Mouse (Mus musculus) midbrain, embryonic 10.5 days (tissue): ENCODE results near the gene Stoml2. TPM values are rescaled to one million over a fixed set of nuclear protein-coding genes. Genes with fewer than 3 reads are reported as not detected.

ENCODE experiments used
- DNase-seq: peaks from one replicate; pipeline ENCODE4 v3.0.0-alpha.2; 2017; ENCODE audit warnings: low spot score
- H3K27ac ChIP-seq: fragments of 300-500 bp; sonication (generic); replicated peaks from 2 replicates; pipeline ENCODE4 v1.5.1; 2016; ENCODE audit warnings: mild to moderate bottlenecking
- H3K27me3 ChIP-seq: fragments of 300-500 bp; sonication (generic); 2 replicates; pipeline ENCODE4 v1.6.1; 2016; ENCODE audit warnings: low read depth, mild to moderate bottlenecking; ENCODE audit not compliant: poor library complexity, severe bottlenecking
- H3K36me3 ChIP-seq: fragments of 300-500 bp; sonication (generic); 2 replicates; pipeline ENCODE4 v1.6.1; 2016; ENCODE audit warnings: mild to moderate bottlenecking, moderate library complexity
- H3K4me1 ChIP-seq: fragments of 300-500 bp; sonication (generic); 2 replicates; pipeline ENCODE4 v1.6.1; 2016
- H3K4me3 ChIP-seq: fragments of 300-500 bp; sonication (generic); 2 replicates; pipeline ENCODE4 v1.5.1; 2016; ENCODE audit warnings: mild to moderate bottlenecking, moderate library complexity
- H3K9me3 ChIP-seq: fragments of 300-500 bp; sonication (generic); replicated peaks from 2 replicates; pipeline ENCODE4 v1.6.1; 2016; ENCODE audit warnings: mild to moderate bottlenecking
- WGBS: fragments of 180-500 bp; shearing (Covaris S2); methylation state at CpG from one replicate; pipeline ENCODE4 v1.1.7; 2016; 5-methylcytosine and 5-hydroxymethylcytosine counted together
- polyA plus RNA-seq: library from polyadenylated mRNA; unstranded; fragments of >200 nt; fragmentation: Nextera tagmentation; extraction: Ambion mirVana; gene quantifications from 2 replicates; pipeline ENCODE4 v1.2.1, GENCODE M21; 2016

Gene Stoml2
- polyA plus RNA-seq: 419 and 471 TPM in 2 replicates

GRCm38 (mm10) chr4:43031237-43031995 is at the start of gene Stoml2:
Gene Stoml2, minus strand, starts transcription at chr4:43031710.
- DNase-seq: peak; percentile 92
- H3K27ac ChIP-seq: peak within 1 kb of the TSS; percentile 94
- H3K4me1 ChIP-seq: peaks cover 35% of the 10 kb centered on the region
- H3K4me3 ChIP-seq: peak within 1 kb of the TSS; percentile 86
- H3K27me3 ChIP-seq: no peaks in the 10 kb centered on the region
- H3K9me3 ChIP-seq: no peaks in the 10 kb centered on the region
- WGBS: under 1% methylated on average over 38 of the region's 38 CpGs
- H3K36me3 ChIP-seq: peaks cover 79% of the 10 kb centered on the region

- Histone ChIP-seq H3K27ac (no peak overlapping the region), H3K4me1 (no peaks in the 10 kb centered on the region), H3K4me3 (no peak overlapping the region), H3K36me3 (no peaks in the 10 kb centered on the region), H3K9me3 (no peaks in the 10 kb centered on the region), H3K27me3 (no peaks in the 10 kb centered on the region)
- no peak for DNase-seq
- 77% methylated on average over 7 of the region's 7 CpGs for WGBS
These were observed 46.7 kb upstream of the Stoml2 start for GRCm38 (mm10) chr4:43078071-43078718.

- DNase-seq: no peak
- H3K4me3 ChIP-seq: no peak overlapping the region
These were observed 43.4 kb upstream of the Stoml2 start for GRCm38 (mm10) chr4:43074923-43075322.

GRCm38 (mm10) chr4:43065471-43065870 is 34.0 kb upstream of the Stoml2 start:
- 95% methylated on average over 4 of the region's 4 CpGs for WGBS
- DNase-seq: no peak
- no peaks in the 10 kb centered on the region for H3K9me3 ChIP-seq
- H3K4me3 ChIP-seq: no peak overlapping the region
- H3K27ac ChIP-seq: no peak overlapping the region
- H3K4me1 ChIP-seq: 0 out of 2 replicates have a peak, but pooled peaks cover under 1% of the 10 kb centered on the region
- H3K27me3 ChIP-seq: peaks cover 3% of the 10 kb centered on the region; the same call in 1 of the 2 replicates
- no peaks in the 10 kb centered on the region for H3K36me3 ChIP-seq

More at GRCm38 (mm10) chr4:43074923-43075322, 43.4 kb upstream of the Stoml2 start:
- Histone ChIP-seq H3K4me1 (no peaks in the 10 kb centered on the region), H3K9me3 (no peaks in the 10 kb centered on the region), H3K27me3 (no peaks in the 10 kb centered on the region), H3K36me3 (no peaks in the 10 kb centered on the region), H3K27ac (no peak overlapping the region)

- whole genome bisulfite sequencing: 64% methylated on average over 3 of the region's 3 CpGs
- Histone ChIP-seq H3K4me3 (no peak overlapping the region), H3K9me3 (0 out of 2 replicates have a peak, but pooled peaks cover 3% of the 10 kb centered on the region), H3K27ac (no peak overlapping the region), H3K4me1 (peaks cover 16% of the 10 kb centered on the region; the same call in 1 of the 2 replicates), H3K27me3 (peaks cover 24% of the 10 kb centered on the region), H3K36me3 (no peaks in the 10 kb centered on the region)
- no peak for DNase-seq
These were observed 28.8 kb upstream of the Stoml2 start for GRCm38 (mm10) chr4:43060286-43060685.

- peak overlapping the region; percentile 90 for H3K27ac ChIP-seq
These were observed 28.2 kb upstream of the Stoml2 start for GRCm38 (mm10) chr4:43059697-43060096.

GRCm38 (mm10) chr4:43058753-43059654 is 27.5 kb upstream of the Stoml2 start, which contains the start of gene Unc13b:
Gene Unc13b, plus strand, starts transcription at chr4:43058953.
- peak; percentile 93 for DNase-seq
- H3K9me3 ChIP-seq: 0 out of 2 replicates have a peak, but pooled peaks cover 3% of the 10 kb centered on the region
- H3K4me1 ChIP-seq: peaks cover 16% of the 10 kb centered on the region; the same call in 1 of the 2 replicates
- WGBS: under 1% methylated on average over 85 of the region's 90 CpGs
- peak within 1 kb of the TSS; percentile 81 for H3K4me3 ChIP-seq
- no peaks in the 10 kb centered on the region for H3K36me3 ChIP-seq
- H3K27me3 ChIP-seq: peaks cover 24% of the 10 kb centered on the region
- H3K27ac ChIP-seq: peak within 1 kb of the TSS; percentile 90

More at GRCm38 (mm10) chr4:43059697-43060096, 28.2 kb upstream of the Stoml2 start:
- no peaks in the 10 kb centered on the region for H3K36me3 ChIP-seq
- peaks cover 16% of the 10 kb centered on the region; the same call in 1 of the 2 replicates for H3K4me1 ChIP-seq
- peaks cover 24% of the 10 kb centered on the region for H3K27me3 ChIP-seq
- DNase-seq: no peak
- peak overlapping the region; percentile 81 for H3K4me3 ChIP-seq
- 43% methylated on average over 3 of the region's 3 CpGs for WGBS
- H3K9me3 ChIP-seq: 0 out of 2 replicates have a peak, but pooled peaks cover 3% of the 10 kb centered on the region

- 23% methylated on average over 8 of the region's 8 CpGs for WGBS
- Histone ChIP-seq H3K27ac (peak overlapping the region; percentile 90), H3K4me1 (peaks cover 16% of the 10 kb centered on the region; the same call in 1 of the 2 replicates), H3K4me3 (peak overlapping the region; percentile 81), H3K9me3 (0 out of 2 replicates have a peak, but pooled peaks cover 3% of the 10 kb centered on the region), H3K27me3 (peaks cover 24% of the 10 kb centered on the region), H3K36me3 (no peaks in the 10 kb centered on the region)
- no peak for DNase-seq
These were observed 26.9 kb upstream of the Stoml2 start for GRCm38 (mm10) chr4:43058392-43058752.

- Histone ChIP-seq H3K27ac (no peak overlapping the region), H3K27me3 (peaks cover 24% of the 10 kb centered on the region), H3K36me3 (no peaks in the 10 kb centered on the region), H3K9me3 (0 out of 2 replicates have a peak, but pooled peaks cover 3% of the 10 kb centered on the region), H3K4me1 (peaks cover 16% of the 10 kb centered on the region; the same call in 1 of the 2 replicates), H3K4me3 (no peak overlapping the region)
- 86% methylated on average over 5 of the region's 5 CpGs for WGBS
- DNase-seq: no peak
These were observed 26.1 kb upstream of the Stoml2 start for GRCm38 (mm10) chr4:43057654-43058053.

- DNase-seq: no peak
- Histone ChIP-seq H3K9me3 (no peaks in the 10 kb centered on the region), H3K27ac (no peak overlapping the region), H3K4me3 (no peak overlapping the region), H3K36me3 (no peaks in the 10 kb centered on the region), H3K27me3 (peaks cover 2% of the 10 kb centered on the region; the same call in 1 of the 2 replicates), H3K4me1 (peaks cover 8% of the 10 kb centered on the region)
- 10% methylated on average over 4 of the region's 4 CpGs for WGBS
These were observed 21.1 kb upstream of the Stoml2 start for GRCm38 (mm10) chr4:43052627-43053026.

- DNase-seq: peak; percentile 59
- 11% methylated on average over 5 of the region's 5 CpGs for WGBS
- H3K27me3 ChIP-seq: no peaks in the 10 kb centered on the region
- peaks cover 5% of the 10 kb centered on the region; the same call in 1 of the 2 replicates for H3K36me3 ChIP-seq
- peaks cover 51% of the 10 kb centered on the region for H3K4me1 ChIP-seq
- no peaks in the 10 kb centered on the region for H3K9me3 ChIP-seq
- peak overlapping the region; percentile 72 for H3K27ac ChIP-seq
- peak overlapping the region; percentile 75 for H3K4me3 ChIP-seq
These were observed 15.7 kb upstream of the Stoml2 start for GRCm38 (mm10) chr4:43047231-43047630.

GRCm38 (mm10) chr4:43046607-43047006 is 15.1 kb upstream of the Stoml2 start:
- no peak for DNase-seq
- H3K27me3 ChIP-seq: no peaks in the 10 kb centered on the region
- no peaks in the 10 kb centered on the region for H3K9me3 ChIP-seq
- H3K27ac ChIP-seq: no peak overlapping the region; the same call in 1 of the 2 replicates
- H3K4me1 ChIP-seq: peaks cover 51% of the 10 kb centered on the region
- 62% methylated on average over 5 of the region's 5 CpGs for WGBS
- H3K36me3 ChIP-seq: peaks cover 5% of the 10 kb centered on the region; the same call in 1 of the 2 replicates
- H3K4me3 ChIP-seq: peak overlapping the region; percentile 75
